Comparison of ENCODE assay signal across 13 mouse cellular contexts in the genomic region with DNA sequence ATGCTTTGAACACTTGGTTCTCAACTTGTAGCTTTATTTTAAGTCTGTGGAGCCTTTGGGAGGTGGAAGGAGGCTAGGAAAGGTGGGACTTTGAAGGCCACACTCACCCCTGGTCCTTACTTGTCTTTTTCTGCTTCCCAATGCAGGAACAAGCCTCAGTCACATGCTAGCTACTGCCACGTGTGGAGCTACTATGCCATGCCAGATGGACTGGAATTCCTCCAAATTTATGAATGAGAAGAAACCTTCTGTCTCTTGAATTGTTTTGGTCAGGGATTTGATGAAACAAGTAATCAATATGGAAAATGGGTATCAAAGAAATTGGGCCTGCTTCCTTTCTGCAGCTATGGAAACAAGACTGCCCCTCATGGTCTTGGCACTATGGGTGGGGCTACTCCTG.
"Had no signal": no experiment of that assay in that cellular context is flagged by ENCODE, and none has a peak within 500 bp of the region (broad histone marks: within the 10 kb centered on the region; RNA-seq: fewer than 3 reads in every experiment).

No protein-coding gene starts in this region.

- H3K9ac ChIP-seq: kidney, embryonic 15.5 days; limb, embryonic 13.5 days; liver, embryonic 14.5 days; midbrain, embryonic 12.5 days; neural tube, embryonic 15.5 days had no signal

- H3K9me3 ChIP-seq: kidney, embryonic 15.5 days; limb, embryonic 13.5 days; midbrain, embryonic 12.5 days; neural tube, embryonic 15.5 days had no signal

- H3K27ac ChIP-seq: kidney, embryonic 15.5 days; limb, embryonic 13.5 days; liver, embryonic 14.5 days; midbrain, embryonic 12.5 days; neural tube, embryonic 15.5 days had no signal

- H3K27me3 ChIP-seq: kidney, embryonic 15.5 days; midbrain, embryonic 12.5 days; neural tube, embryonic 15.5 days had no signal

- H3K4me2 ChIP-seq: kidney, embryonic 15.5 days; limb, embryonic 13.5 days; midbrain, embryonic 12.5 days; neural tube, embryonic 15.5 days had no signal

- H3K4me3 ChIP-seq: kidney, embryonic 15.5 days; limb, embryonic 13.5 days; midbrain, embryonic 12.5 days; myocyte; neural tube, embryonic 15.5 days had no signal

- H3K36me3 ChIP-seq: kidney, embryonic 15.5 days; limb, embryonic 13.5 days; midbrain, embryonic 12.5 days; neural tube, embryonic 15.5 days had no signal

- DNase-seq: kidney, adult 2 months; kidney, postnatal 14 days; left cerebral cortex, postnatal 4 days; lung, adult 18-20 months; right cerebral cortex, adult 18-20 months; right cerebral cortex, postnatal 25 days; thymus, postnatal 36 days had no signal

- H3K4me1 ChIP-seq: kidney, embryonic 15.5 days; limb, embryonic 13.5 days; midbrain, embryonic 12.5 days; neural tube, embryonic 15.5 days had no signal
